Mouse (Mus musculus): ENCODE measurements around the gene Hhat.
A peak's percentile ranks its signal among the peaks of the same experiment; 100 is the strongest.

Gene Hhat

GRCm38 (mm10) chr1:192478176-192478575 lies 292.8 kb downstream of the Hhat start:
- DNase-seq, result no peak

GRCm38 (mm10) chr1:192477556-192477955 lies 293.5 kb downstream of the Hhat start:
- DNase-seq, result no peak

DNA sequence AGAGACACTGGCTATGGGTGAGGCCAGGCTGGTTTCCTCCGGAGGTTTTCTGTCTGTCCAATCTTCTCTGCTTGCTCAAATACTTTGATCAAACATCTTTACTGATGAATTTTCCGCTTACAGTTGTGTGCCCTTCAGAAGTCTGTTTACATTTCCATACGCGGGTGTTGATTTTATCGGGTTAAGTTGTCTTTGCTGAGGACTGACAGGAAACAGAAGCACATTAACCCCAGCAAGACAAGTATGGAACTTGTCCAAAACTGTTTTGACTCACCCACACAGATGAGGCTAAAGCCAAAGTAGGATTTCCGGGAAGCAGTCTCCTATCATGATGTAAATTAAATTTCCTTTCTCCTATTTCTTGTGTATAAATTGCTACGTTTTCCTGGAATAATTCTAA lies 294.3 kb downstream of the Hhat start:
- DNase-seq, result no peak

DNA sequence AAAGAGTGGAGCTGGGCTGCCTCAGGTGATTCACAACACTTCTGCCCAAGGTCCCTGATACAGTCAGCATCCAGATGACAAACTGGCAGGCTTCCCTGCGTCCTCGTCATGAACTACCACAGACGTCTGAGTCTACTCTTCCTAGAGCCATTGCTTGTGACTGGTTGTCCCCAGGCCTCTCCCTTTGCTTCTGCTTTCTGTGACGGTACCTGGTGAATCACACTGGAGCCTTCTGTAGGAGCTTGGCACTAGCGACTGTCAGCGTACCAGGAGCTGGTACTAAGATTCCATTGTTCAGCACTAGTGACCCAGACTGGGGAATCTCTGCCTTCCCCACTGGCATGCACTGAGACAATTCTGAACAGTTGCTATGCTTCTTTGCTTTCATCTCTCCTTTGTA lies 297.9 kb downstream of the Hhat start:
- DNase-seq, result no peak

DNA sequence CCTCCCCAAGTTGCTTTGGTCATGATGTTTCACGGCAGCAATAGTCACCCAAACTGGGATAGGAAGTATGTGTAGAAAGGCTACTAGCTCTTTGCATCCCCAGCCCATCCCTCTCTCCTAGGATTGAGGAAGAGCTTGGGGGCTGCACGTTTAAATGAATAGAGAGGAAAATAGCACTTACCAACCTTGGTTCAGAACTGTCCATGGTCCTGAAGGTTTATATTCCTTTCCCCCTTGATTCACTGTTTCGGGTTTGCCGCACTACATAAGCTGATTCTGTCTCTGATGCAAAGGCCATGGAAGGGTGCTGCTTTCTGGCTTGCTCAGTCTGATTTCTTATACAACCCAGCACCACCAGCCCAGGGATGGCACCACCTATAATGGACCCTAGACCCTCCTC lies 298.7 kb downstream of the Hhat start:
- no peak for DNase-seq

- DNase-seq, result no peak
These were observed 307.3 kb downstream of the Hhat start for GRCm38 (mm10) chr1:192463732-192464131.

GRCm38 (mm10) chr1:192457526-192458206 lies 313.4 kb downstream of the Hhat start:
- DNase-seq, result peak; percentile 50

DNA sequence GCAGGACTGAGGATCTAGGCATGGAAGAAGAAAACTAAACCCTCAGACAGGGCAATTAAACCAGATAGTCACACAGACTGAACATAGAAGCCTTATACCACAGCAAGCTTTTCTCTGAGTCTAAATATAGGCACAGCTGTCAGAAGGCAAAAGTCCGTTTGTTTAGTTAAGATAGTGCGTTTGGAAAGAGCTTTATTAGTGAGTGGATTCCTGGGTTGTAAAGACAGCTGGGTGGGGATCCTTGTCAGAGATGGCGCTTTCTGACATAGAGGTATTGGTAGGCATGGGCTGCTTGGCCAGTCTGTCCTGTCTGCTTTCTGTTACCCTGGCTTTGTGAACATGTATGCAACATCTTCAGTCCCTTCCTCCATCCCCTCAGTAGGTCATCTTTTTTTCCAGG lies 314.0 kb downstream of the Hhat start:
- no peak for DNase-seq

GRCm38 (mm10) chr1:192454981-192455380 lies 316.0 kb downstream of the Hhat start:
- DNase-seq, result no peak

GRCm38 (mm10) chr1:192454501-192454900 lies 316.5 kb downstream of the Hhat start:
- no peak for DNase-seq

GRCm38 (mm10) chr1:192451722-192452121 lies 319.3 kb downstream of the Hhat start:
- DNase-seq, result peak; percentile 12

GRCm38 (mm10) chr1:192450425-192450824 lies 320.6 kb downstream of the Hhat start:
- no peak for DNase-seq

DNA sequence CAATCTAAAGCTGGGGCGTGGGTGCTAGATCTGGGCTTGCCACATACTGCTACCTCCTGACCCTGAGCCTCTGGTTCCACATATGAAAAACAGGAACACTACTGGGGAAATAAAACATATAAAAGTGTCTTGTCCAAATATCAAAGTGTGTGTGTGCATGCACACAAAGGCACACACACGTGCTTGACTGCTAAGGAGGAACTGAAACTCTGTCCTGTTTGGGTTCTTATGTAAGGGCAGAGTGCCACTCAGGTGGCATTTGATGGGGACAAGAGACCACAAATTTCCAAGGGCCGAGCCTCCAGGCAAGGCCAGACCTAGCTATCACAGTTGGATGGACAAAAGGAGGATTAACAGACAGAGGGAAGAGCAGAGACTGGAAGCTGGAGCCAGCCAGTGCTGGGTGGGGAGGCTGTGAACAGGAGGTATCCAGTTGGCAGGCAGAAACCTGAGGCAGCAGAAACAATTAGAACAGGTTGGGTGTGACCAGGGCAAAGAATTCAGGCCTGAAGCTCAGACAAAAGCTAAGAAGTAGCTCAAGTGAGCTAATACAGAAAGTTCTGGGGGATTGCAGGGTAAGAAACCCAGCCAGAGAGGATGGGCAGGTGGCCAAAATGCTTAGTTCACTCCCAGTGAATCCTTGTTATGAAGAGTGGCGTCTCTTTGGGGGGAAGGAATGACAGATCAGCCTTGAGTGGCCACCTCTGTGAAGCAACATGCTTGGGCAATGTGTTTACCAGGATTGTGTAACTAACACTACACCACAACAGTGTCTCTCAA lies 321.3 kb downstream of the Hhat start:
- no peak for DNase-seq

DNA sequence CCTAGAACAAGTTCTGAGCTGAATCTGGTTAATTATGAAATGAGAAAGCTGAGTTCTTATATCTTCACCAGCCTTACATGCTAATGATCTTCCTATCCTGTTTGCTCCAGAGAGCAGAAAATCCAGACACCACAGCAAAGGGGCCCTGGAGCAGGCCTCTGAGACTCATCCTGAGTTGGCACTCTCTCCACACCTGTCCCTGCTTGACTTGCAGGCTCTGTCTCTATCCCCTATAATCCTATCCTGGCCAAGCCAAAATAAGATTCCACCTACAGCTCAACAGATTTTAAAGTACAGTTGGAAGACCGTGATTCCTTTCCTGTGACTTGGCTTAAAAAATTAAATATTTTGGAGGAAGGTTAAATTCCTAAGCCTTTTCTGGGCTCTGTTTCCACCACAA lies 322.5 kb downstream of the Hhat start:
- DNase-seq, result no peak

DNA sequence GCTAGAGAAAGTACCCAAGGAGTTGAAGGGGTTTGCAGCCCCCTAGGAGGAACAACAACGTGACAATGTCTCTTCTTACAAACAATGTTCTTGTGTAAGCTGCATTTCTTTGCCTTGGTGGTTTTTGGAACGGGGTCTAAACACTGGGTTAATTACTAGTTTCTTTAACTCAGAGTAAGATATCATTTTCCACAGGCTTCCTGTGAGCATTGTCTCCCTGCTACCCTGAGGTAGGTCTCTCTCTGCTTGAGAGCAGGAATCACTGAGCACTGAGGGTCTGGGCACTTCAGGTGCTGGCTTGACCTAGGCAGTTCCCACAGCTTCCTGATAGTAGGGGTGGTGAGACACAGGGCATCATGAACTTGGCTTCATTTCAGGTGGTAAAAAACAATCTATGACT lies 323.4 kb downstream of the Hhat start:
- no peak for DNase-seq

Data from right cerebral cortex, postnatal 4 days (tissue).